Mouse (Mus musculus) cerebellum, adult 2 months (tissue): ENCODE data around the gene Decr2. TPM values are rescaled to one million over a fixed set of nuclear protein-coding genes. Genes with fewer than 3 reads are reported as not detected.
"Not testable (repeated sequence)": the region's sequence is repeated elsewhere in the genome, so short reads cannot be mapped to it uniquely, and the experiment has no call there.

Experiments
- DNase-seq, 2 experiments: peaks; one replicate each; pipeline ENCODE4 v3.0.0; 2021
- H3K27ac ChIP-seq: fragments of 200-500 bp; 2 replicates; pipeline ENCODE4 v1.5.1; 2012; ENCODE audit warnings: low read length, control low read depth, inconsistent platforms; ENCODE audit not compliant: insufficient read depth
- H3K27me3 ChIP-seq: fragments of 200-500 bp; 2 replicates; pipeline ENCODE4 v1.6.1; 2012; ENCODE audit warnings: inconsistent platforms, mild to moderate bottlenecking, low read length, moderate library complexity; ENCODE audit not compliant: control insufficient read depth, insufficient read depth
- H3K4me1 ChIP-seq: fragments of 200-500 bp; 2 replicates; pipeline ENCODE4 v1.6.1; 2011; ENCODE audit warnings: low read length; ENCODE audit not compliant: control insufficient read depth, insufficient read depth
- H3K4me3 ChIP-seq: fragments of 200-500 bp; replicated peaks from 2 replicates; pipeline ENCODE3; 2011; ENCODE audit warnings: mild to moderate bottlenecking, low read depth, low read length, control low read depth; ENCODE audit not compliant: insufficient read depth
- CTCF ChIP-seq: fragments of 200-500 bp; IDR thresholded peaks from 2 replicates; pipeline ENCODE4 v1.5.1; 2011; ENCODE audit warnings: low read depth, mild to moderate bottlenecking, control low read depth, low read length, moderate library complexity, borderline replicate concordance; ENCODE audit not compliant: insufficient read depth
- POLR2A ChIP-seq: fragments of 200-500 bp; IDR thresholded peaks from 2 replicates; pipeline ENCODE4 v1.6.1; 2011; ENCODE audit warnings: low read length, control low read depth, borderline replicate concordance; ENCODE audit not compliant: insufficient read depth
- WGBS: fragments of 180-500 bp; shearing (Covaris S2); methylation state at CpG from one replicate; pipeline ENCODE4 v1.1.7; 2018; 5-methylcytosine and 5-hydroxymethylcytosine counted together
- polyA plus RNA-seq: library from polyadenylated mRNA; depleted of rRNA; stranded (reverse); fragments of >200 nt; gene quantifications from 2 replicates; pipeline ENCODE4 v1.2.3, GENCODE M21; 2012

The Decr2 gene
- polyA plus RNA-seq, 1 experiment: 39.5 TPM

- H3K27ac ChIP-seq: no peak overlapping the region
- TF ChIP-seq CTCF: no peak
- TF ChIP-seq POLR2A: no peak
- no peaks in the 10 kb centered on the region for H3K27me3 ChIP-seq
- no peak overlapping the region for H3K4me3 ChIP-seq
- H3K4me1 ChIP-seq: peaks cover 8% of the 10 kb centered on the region
- 79% methylated on average over 7 of the region's 7 CpGs for WGBS
- no peak for DNase-seq
Observed at GRCm38 (mm10) chr17:26115205-26115898, 25.2 kb upstream of the Decr2 start.

GRCm38 (mm10) chr17:26114461-26114860, 24.3 kb upstream of the Decr2 start:
- DNase-seq: not testable (repeated sequence)

GRCm38 (mm10) chr17:26114061-26114460, 23.9 kb upstream of the Decr2 start:
- Histone ChIP-seq H3K27ac (peak overlapping the region; percentile 87), H3K27me3 (no peaks in the 10 kb centered on the region), H3K4me1 (no peaks in the 10 kb centered on the region), H3K4me3 (peak overlapping the region; percentile 92)
- DNase-seq: no peak
- 8% methylated on average over 8 of the region's 8 CpGs for WGBS
- no peak for TF ChIP-seq POLR2A
- TF ChIP-seq CTCF: no peak

More at GRCm38 (mm10) chr17:26114461-26114860, 24.3 kb upstream of the Decr2 start:
- H3K4me3 ChIP-seq, H3K4me1 ChIP-seq, H3K27me3 ChIP-seq, H3K27ac ChIP-seq: not testable (repeated sequence)
- 62% methylated on average over 7 of the region's 7 CpGs for WGBS

- 1% methylated on average over 69 of the region's 75 CpGs for WGBS
- Histone ChIP-seq H3K4me3 (peak within 1 kb of the TSS; percentile 92), H3K27me3 (no peaks in the 10 kb centered on the region), H3K4me1 (no peaks in the 10 kb centered on the region), H3K27ac (peak within 1 kb of the TSS; percentile 87)
- TF ChIP-seq CTCF (no peak), POLR2A (peak; percentile 53; the same call in 1 of the 2 replicates)
- DNase-seq: peak; percentile 84 to 87
Observed at GRCm38 (mm10) chr17:26113181-26113948, 23.2 kb upstream of the Decr2 start, which contains the start of gene Tmem8. Gene Tmem8, plus strand, starts transcription at chr17:26113299.

- Histone ChIP-seq H3K4me3 (peak overlapping the region; percentile 92), H3K27ac (peak overlapping the region; percentile 87), H3K4me1 (no peaks in the 10 kb centered on the region), H3K27me3 (no peaks in the 10 kb centered on the region)
- 20% methylated on average over 14 of the region's 14 CpGs for WGBS
- no peak for TF ChIP-seq POLR2A
- TF ChIP-seq CTCF: no peak
- no peak for DNase-seq
Observed at GRCm38 (mm10) chr17:26112751-26113150, 22.6 kb upstream of the Decr2 start.

- H3K27ac ChIP-seq: no peak overlapping the region
- no peak for DNase-seq
- TF ChIP-seq CTCF: no peak
- no peak for TF ChIP-seq POLR2A
- H3K27me3 ChIP-seq: no peaks in the 10 kb centered on the region
- H3K4me1 ChIP-seq: no peaks in the 10 kb centered on the region
- no peak overlapping the region for H3K4me3 ChIP-seq
- whole genome bisulfite sequencing: 59% methylated on average over 4 of the region's 4 CpGs
Observed at GRCm38 (mm10) chr17:26111722-26112121, 21.6 kb upstream of the Decr2 start.

GRCm38 (mm10) chr17:26111024-26111423, 20.9 kb upstream of the Decr2 start:
- 55% methylated on average over 4 of the region's 4 CpGs for WGBS
- no peak for TF ChIP-seq CTCF
- no peak for TF ChIP-seq POLR2A
- no peaks in the 10 kb centered on the region for H3K4me1 ChIP-seq

GRCm38 (mm10) chr17:26110156-26110555, 20.0 kb upstream of the Decr2 start:
- WGBS: 39% methylated on average over 4 of the region's 4 CpGs
- H3K4me3 ChIP-seq: no peak overlapping the region
- no peaks in the 10 kb centered on the region for H3K4me1 ChIP-seq
- no peaks in the 10 kb centered on the region for H3K27me3 ChIP-seq
- no peak for DNase-seq
- H3K27ac ChIP-seq: no peak overlapping the region
- TF ChIP-seq POLR2A (no peak), CTCF (no peak)

More at GRCm38 (mm10) chr17:26111024-26111423, 20.9 kb upstream of the Decr2 start:
- H3K4me3 ChIP-seq: no peak overlapping the region
- no peak for DNase-seq
- H3K27me3 ChIP-seq: no peaks in the 10 kb centered on the region
- no peak overlapping the region for H3K27ac ChIP-seq
